Mouse (Mus musculus) kidney, postnatal 25 days (tissue): ENCODE measurements around the gene Usp20.
A peak's percentile ranks its signal among the peaks of the same experiment; 100 is the strongest.

Experiments used
- DNase-seq, 2 experiments: peaks; one replicate each; pipeline ENCODE4 v3.0.0; 2021; ENCODE audit warnings: mixed read lengths in 2 of 2

Usp20 gene

GRCm38 (mm10) chr2:30990221-30990620 lies 8.1 kb downstream of the Usp20 start:
- no peak for DNase-seq

GRCm38 (mm10) chr2:30994853-30995252 lies 12.8 kb downstream of the Usp20 start:
- DNase-seq: no peak

GRCm38 (mm10) chr2:30995432-30995996 lies 13.4 kb downstream of the Usp20 start:
- peak; percentile 59 to 82 for DNase-seq

GRCm38 (mm10) chr2:30998443-30999260 lies 16.6 kb downstream of the Usp20 start:
- no peak for DNase-seq

GRCm38 (mm10) chr2:31002857-31003256 lies 20.8 kb downstream of the Usp20 start:
- no peak for DNase-seq

- no peak for DNase-seq
These were observed 23.4 kb downstream of the Usp20 start for GRCm38 (mm10) chr2:31005453-31005852.

GRCm38 (mm10) chr2:31006434-31006833 lies 24.4 kb downstream of the Usp20 start:
- peak in 1 of 2 experiments; percentile 28 for DNase-seq

GRCm38 (mm10) chr2:31007208-31007607 lies 25.1 kb downstream of the Usp20 start:
- no peak for DNase-seq

- DNase-seq: no peak
These were observed 31.5 kb downstream of the Usp20 start for GRCm38 (mm10) chr2:31013371-31014120.

- no peak for DNase-seq
These were observed 35.7 kb downstream of the Usp20 start for GRCm38 (mm10) chr2:31017625-31018317.

GRCm38 (mm10) chr2:31018519-31018918 lies 36.4 kb downstream of the Usp20 start:
- no peak for DNase-seq

- peak in 1 of 2 experiments; percentile 59 for DNase-seq
These were observed 36.9 kb downstream of the Usp20 start for GRCm38 (mm10) chr2:31019011-31019410.

GRCm38 (mm10) chr2:31020202-31020601 lies 38.1 kb downstream of the Usp20 start:
- no peak for DNase-seq

GRCm38 (mm10) chr2:31023940-31024339 lies 41.9 kb downstream of the Usp20 start:
- no peak for DNase-seq

GRCm38 (mm10) chr2:31024618-31025370 lies 42.7 kb downstream of the Usp20 start:
- peak in 1 of 2 experiments; percentile 74 for DNase-seq

- DNase-seq: peak; percentile 46 to 78
These were observed 43.4 kb downstream of the Usp20 start for GRCm38 (mm10) chr2:31025458-31025857.

GRCm38 (mm10) chr2:31026642-31027041 lies 44.6 kb downstream of the Usp20 start:
- no peak for DNase-seq

GRCm38 (mm10) chr2:31031972-31032371 lies 49.9 kb downstream of the Usp20 start:
- DNase-seq: peak in 1 of 2 experiments; percentile 39

GRCm38 (mm10) chr2:31036811-31037210 lies 54.7 kb downstream of the Usp20 start:
- peak in 1 of 2 experiments; percentile 19 for DNase-seq

GRCm38 (mm10) chr2:31040043-31040442 lies 58.0 kb downstream of the Usp20 start:
- no peak for DNase-seq

GRCm38 (mm10) chr2:31040487-31040886 lies 58.4 kb downstream of the Usp20 start:
- no peak for DNase-seq

- no peak for DNase-seq
These were observed 59.3 kb downstream of the Usp20 start for GRCm38 (mm10) chr2:31041386-31041785.
